Mouse (Mus musculus): ENCODE results near the gene Vps13d. TPM values are rescaled to one million over a fixed set of nuclear protein-coding genes. Genes with fewer than 3 reads are reported as not detected.

Vps13d gene
- total RNA-seq, 2 experiments from 2014 or later = 26.3 to 27.2 TPM

GRCm38 (mm10) chr4:145150345-145151102, 44.3 kb downstream of the Vps13d start:
- no peak for DNase-seq

GRCm38 (mm10) chr4:145147006-145147961, 47.5 kb downstream of the Vps13d start:
- no peak for DNase-seq

DNA sequence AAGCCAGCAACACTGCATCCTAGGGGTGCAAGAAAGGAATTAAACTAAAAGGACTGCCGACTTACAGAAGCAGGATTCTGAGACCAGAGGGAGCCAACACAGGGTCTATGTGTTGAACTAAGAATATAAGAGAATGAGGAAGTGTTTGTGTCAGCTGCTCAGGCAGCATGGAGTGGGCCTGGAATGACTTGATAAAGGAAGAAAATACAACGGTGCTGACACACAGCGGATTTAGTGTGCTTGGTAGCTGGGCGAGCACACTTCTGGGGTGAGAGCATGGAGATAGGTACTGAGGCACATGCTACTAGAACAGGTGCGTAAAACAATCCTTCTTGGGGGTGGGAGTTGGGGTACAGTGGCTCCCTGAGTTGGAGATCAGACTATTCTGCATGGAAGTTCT, 51.3 kb downstream of the Vps13d start:
- no peak for DNase-seq

DNA sequence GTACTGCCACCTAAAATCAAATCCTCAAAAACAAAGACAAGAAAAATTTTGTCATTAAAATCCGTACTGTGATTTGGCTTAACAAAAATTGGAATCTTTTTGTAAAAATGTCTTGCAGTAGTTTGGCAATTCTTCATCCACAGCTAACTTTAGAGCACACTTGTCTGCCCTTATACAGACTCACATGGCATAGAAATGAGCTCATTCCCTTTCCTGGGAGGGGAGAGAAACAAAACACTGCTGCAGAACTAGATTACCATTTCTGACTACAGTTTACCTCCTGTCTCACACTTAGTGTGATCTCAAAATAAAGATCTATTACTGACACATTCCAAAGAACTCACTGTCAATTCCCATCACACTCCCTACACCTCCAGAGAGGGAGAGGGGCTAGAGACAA, 58.1 kb downstream of the Vps13d start:
- no peak for DNase-seq

GRCm38 (mm10) chr4:145135473-145135872, 59.3 kb downstream of the Vps13d start:
- no peak for DNase-seq

- DNase-seq = no peak
These were observed 64.0 kb downstream of the Vps13d start for GRCm38 (mm10) chr4:145130772-145131171.

DNA sequence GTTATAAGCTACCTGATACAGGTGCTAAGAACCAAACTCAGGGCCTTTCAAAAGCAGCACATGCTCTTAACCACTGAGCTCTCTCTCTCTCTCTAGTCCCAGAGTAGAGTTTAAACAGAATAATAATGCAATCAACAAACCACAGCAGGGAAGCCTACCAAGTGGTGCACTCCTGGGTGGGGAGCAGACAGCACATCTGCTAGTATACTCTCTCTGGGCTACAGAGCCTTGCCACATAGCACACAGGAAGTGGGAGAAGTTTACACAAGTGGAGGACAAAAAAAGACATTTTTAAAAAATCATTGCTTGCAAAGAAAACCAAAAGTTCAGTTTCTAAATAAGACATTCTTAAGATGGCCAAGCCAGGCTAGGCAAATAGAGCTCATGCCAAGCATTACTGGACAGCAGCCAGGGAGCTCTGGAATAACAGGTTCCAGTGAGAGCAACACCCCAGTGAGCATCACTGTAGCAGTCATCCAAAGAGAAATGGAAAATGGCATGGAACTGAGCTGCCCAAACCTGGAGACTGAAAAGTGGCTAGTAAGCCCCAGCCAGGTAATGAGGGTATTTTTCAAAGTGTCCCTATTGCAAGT, 64.8 kb downstream of the Vps13d start:
- DNase-seq = peak; percentile 62

- DNase-seq = no peak
These were observed 69.2 kb downstream of the Vps13d start for GRCm38 (mm10) chr4:145125463-145126220.

DNA sequence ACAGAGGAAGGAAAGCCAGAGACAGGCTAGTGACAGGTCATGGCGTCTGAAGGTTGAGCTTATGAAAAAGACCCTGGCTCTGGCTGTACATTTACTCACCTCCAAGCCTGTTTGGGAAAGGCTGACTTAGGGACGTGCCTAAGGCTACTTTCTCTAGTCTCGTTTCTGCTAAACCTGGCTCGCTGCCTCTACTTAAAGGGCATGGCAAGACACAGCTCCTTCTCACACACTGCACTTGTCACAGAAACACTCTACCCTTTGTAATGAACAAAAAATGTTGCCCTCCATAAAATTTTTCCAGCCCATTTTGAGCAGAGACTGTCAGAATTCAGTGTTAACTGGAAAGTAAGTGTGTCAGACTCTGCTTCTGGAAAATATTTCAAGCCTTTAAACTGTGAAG, 70.4 kb downstream of the Vps13d start:
- DNase-seq = no peak

DNA sequence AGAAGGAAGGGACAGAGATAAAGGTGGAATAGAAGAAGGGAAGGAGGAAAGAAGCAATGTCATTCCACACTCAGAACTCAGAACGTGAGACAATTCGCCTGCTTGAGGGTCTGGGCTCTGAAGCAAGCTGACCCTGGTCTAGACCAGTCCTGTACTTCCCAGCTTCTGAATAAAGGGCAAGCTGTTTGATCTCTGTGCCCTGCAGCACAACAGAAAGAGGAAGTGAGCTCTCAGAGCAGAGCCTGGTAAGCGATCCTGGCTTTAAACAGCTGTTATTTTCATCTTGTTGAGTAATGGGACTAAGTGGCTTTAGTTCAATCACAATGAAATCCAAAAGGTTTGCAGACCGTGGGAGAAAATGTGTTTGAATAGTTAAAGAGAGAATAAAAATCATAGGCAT, 83.2 kb downstream of the Vps13d start:
- DNase-seq = no peak

DNA sequence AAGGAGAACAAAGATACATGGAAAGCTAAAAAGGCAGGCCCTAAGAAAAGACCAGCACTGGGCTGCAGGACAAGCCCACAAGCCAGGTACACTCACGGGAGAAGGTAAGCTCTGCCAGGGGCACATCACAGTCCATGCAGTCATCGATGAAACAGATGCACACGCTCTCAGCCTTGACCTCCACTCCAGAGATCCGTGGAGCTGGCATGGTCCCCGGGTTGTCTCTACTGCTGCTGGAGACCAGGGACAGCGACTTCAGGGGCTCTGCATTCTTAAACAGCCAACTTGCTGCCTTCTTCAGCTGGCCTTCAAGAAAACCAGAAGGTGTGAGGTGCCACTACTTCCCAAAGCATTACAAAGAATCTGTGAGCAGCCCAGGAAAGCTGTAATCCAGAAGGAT, 84.1 kb downstream of the Vps13d start:
- DNase-seq = no peak

- no peak for DNase-seq
These were observed 88.0 kb downstream of the Vps13d start for GRCm38 (mm10) chr4:145106796-145107195.

- no peak for DNase-seq
These were observed 89.5 kb downstream of the Vps13d start for GRCm38 (mm10) chr4:145105319-145105718.

DNA sequence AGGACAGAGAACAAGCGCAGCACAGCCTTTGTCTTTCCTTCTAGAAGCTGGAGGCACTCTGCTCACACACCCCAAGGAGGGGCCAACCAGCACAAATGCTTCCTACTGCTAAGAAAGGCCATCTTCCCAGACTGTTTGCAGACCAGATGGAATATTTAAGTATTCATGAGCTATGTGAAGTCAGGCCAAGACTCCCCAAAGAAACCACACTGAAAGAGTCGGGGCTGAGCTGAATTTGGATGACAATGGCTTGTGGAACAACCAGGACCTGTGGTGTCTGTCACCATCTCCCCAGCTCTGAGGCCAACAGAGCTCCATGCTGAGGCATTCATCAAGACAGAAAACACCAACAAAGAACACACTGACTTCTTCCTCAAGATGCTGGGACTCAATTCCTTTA, 89.9 kb downstream of the Vps13d start:
- DNase-seq = no peak

- DNase-seq = no peak
These were observed 91.2 kb downstream of the Vps13d start for GRCm38 (mm10) chr4:145103617-145104016.

DNA sequence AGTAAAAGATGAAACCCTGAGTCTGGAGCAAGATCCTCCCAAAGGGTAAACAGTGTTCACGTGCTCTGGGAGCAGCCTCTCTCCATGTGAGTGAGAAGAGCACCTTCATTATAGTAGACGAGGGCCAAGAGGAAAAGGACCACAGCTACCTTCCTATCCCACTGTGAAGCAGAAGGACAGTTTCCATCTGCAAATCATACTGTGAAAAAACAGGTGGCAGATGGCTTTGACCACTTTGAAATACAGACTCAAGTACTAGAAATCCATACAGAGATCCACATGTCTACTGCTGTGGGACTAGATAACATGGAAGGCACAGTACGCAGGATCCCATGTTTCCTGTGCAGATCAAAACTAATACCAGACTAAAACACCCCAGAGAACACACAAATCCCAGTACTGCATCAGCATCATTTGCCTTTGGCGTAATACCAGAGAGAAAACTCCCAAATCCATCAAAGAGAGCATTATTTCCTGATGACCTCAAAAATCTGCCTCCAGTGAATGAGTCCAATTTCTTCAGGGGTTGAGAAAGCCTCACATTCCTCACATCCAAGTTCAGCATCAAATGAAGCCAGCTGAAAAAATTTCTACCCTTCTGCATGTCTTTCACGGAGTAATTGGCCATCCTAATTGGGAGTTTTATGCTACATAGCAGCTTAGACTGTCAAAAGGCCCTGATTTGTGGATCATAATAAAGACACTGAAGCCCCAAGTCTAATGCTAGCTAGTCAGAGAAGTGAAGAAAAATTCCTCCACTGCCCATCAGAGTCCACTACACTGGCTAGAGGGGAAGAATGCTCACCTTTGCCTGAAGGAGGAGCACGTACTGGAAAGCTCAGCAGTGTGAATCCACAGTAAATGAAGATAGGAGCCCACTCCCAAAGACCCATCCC, 92.7 kb downstream of the Vps13d start:
- DNase-seq = no peak

GRCm38 (mm10) chr4:145099853-145100252, 95.0 kb downstream of the Vps13d start:
- DNase-seq = no peak

DNA sequence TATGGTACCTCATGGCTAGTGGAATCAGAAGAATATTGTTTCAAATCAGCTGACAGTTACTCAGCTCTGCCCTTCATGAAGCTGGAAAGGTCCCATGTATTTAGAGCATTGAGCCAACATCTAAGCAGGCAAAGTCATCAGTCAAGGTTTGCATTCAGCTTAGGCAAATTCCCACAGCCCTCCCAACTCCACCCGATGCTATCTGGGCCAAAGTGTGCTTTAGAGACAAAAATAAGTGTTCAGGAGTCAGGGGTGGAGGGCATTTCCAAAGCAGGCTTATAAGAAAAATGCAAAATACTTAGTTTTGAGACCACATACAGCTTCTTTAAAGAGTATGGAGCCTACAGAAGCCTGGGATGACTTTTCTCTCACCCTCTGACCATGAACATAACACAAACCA, 95.5 kb downstream of the Vps13d start:
- DNase-seq = no peak

DNA sequence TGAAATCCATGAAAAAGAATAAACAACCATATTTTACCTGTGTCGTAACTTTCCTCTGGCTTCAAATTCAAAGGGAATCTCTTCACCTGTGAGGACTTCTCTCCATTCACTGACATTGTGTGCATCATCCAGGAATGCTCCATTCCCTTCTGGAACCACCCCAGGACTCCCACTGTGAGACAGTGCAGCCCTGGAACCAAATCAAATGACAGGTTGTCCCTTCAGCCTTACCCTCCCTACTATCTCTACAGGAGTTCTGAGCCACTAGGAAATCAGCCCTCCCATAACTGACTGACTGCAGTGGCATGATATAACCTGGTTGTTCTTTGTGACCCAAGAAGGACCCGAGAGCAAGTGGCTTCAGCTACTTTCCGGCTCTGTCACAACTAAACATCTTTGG, 96.8 kb downstream of the Vps13d start:
- no peak for DNase-seq

DNA sequence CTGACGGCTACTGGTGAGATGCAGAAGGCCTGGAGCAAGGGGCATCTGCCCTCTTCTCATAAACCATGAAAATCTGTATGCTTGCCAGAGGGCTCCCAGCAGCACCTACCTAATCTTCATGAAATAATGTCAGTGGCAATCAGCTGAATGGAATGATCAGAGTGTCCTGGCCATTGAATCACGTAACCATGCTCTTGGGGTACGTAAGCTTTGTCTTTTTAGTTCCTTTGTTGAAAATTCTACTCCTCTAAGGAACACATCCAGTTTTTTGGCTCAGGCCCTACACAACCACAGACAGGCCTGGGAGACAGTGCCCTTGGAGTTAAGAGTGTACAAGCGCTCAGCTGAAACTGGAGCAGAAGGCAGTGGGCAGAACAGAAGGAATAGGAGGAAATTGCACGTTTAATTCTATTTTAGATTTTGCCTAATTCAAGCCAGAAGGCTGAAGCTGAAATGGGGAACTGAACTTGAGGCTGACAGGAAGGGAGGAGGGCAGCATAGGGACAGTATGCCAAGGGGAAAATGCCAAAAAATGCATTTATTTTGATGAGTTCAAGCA, 98.2 kb downstream of the Vps13d start:
- DNase-seq = no peak

- no peak for DNase-seq
These were observed 108.3 kb downstream of the Vps13d start for GRCm38 (mm10) chr4:145086509-145086908.
